8 mouse cellular contexts compared by ENCODE assay signal in the genomic region with DNA sequence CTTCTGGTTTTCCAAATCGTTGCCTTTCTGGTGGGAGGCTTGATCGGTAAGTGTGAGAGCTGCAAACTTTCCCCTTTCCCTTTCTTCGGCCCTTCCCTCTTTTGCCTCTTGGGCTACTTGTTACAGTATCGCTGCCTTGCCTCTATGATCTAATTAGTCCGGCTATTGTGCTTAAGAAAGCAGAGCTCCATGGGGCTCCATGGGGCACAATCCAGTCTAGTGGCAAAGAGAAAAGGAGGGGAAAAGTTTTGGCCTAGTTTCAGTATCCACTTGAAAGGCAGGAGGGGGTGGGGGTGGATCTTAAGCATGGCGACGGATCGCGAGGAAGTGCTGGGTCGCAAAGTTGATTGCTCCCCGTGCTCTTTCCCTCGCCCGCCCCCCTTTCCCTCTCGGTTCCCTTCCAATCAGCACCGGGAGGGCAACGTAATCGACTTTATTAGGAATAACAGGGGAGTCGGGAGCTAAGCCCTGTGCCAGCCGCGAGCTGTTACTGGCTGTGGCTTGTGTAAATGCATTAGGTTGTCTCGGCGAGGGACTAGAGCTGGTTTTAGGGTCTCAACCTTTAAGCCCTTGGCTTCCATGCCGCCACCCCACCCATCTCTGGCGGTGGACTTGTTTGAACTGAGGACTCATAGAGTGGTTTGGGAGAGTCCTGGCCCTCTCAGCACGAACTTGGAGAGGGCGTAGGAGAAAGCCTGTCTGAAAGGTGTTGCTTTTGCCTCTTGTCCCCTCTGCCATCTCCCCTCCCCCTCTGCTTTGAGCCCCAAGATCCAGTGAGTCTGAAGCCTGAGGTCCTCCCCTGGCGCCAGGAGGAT. TPM values are rescaled to one million over a fixed set of nuclear protein-coding genes. Genes with fewer than 3 reads are reported as not detected.
DNase-seq lines count a peak whose midpoint lies in the region; ATAC-seq and TF ChIP-seq lines count a peak whose summit lies in the region.

No protein-coding gene starts in this region.

- H3K4me3 ChIP-seq in gastrocnemius, adult 2 months: peak overlapping the region; percentile 87
- peak overlapping the region; percentile 58 for H3K4me3 ChIP-seq in hindbrain, embryonic 15.5 days

- intact Hi-C loops in gastrocnemius, adult 2 months (cut with DNase I): loop anchor here (5.0 kb wide), 1 partner anchor 47 kb away; no protein-coding TSS in a partner anchor

- H3K4me1 ChIP-seq in hindbrain, embryonic 15.5 days (replicated peaks): peaks cover 14% of the 10 kb centered on the region

- H3K27ac ChIP-seq in gastrocnemius, adult 2 months: peak overlapping the region; percentile 87
- peak overlapping the region; percentile 73 for H3K27ac ChIP-seq in hindbrain, embryonic 15.5 days (replicated peaks)

- peak; percentile 77 for DNase-seq in Muller cell, postnatal 12 days (ENCODE audit: inconsistent ontology term)
- DNase-seq in cerebellum, postnatal 25 days: peak; percentile 18 to 24
- peak; percentile 77 for DNase-seq in gastrocnemius, adult 2 months
- DNase-seq in layer of hippocampus, postnatal 25 days (ENCODE audit: extremely low spot score in 1 of 2, low spot score in 1 of 2): peak; percentile 16 to 27
- peak; percentile 73 for DNase-seq in lung, postnatal 14 days
- peak; percentile 32 for DNase-seq in ovary, postnatal 14 days (ENCODE audit: low spot score)
- peak; percentile 22 for DNase-seq in urinary bladder, postnatal 10 days (ENCODE audit: low spot score)

- under 1% methylated on average over 27 of the region's 27 CpGs for WGBS in hindbrain, embryonic 15.5 days

- H3K9ac ChIP-seq in hindbrain, embryonic 15.5 days: peak overlapping the region; percentile 54

- peak overlapping the region; percentile 97 for H3K4me2 ChIP-seq in hindbrain, embryonic 15.5 days

- no peak for TF ChIP-seq CTCF in gastrocnemius, adult 2 months (IDR thresholded peaks at IDR 0.05)

- no peaks in the 10 kb centered on the region for H3K36me3 ChIP-seq in hindbrain, embryonic 15.5 days

- no peaks in the 10 kb centered on the region for H3K27me3 ChIP-seq in hindbrain, embryonic 15.5 days

- H3K9me3 ChIP-seq in hindbrain, embryonic 15.5 days: no peaks in the 10 kb centered on the region

- ATAC-seq in hindbrain, embryonic 15.5 days (ENCODE audit: low FRiP score, low read depth): peak; percentile 79

RNA-seq across cellular contexts. Expression of gene Wls, which starts 0.7 kb away (rescaled TPM):
- total RNA-seq in gastrocnemius, adult 2 months (2021): 10 to 100 TPM; 21.0 to 24.3 TPM
- 72.2 and 80.9 TPM in 2 replicates for polyA plus RNA-seq in hindbrain, embryonic 15.5 days (2015; fragmentation: Nextera tagmentation; extraction: Ambion mirVana)
- 10 to 100 TPM; 19.8 to 24.5 TPM for total RNA-seq in layer of hippocampus, postnatal 25 days (2021)

Comparison
In these comparisons a context has a peak if more than half of its experiments do, and no peak if none do; other contexts are left out.
1. Peak in every context shown above with its lines: DNase-seq, ATAC-seq, H3K4me3 ChIP-seq and H3K27ac ChIP-seq.
2. DNase-seq: peak in every context shown above with its lines; median percentile 77 in Muller cell, postnatal 12 days; 77 in gastrocnemius, adult 2 months; 73 in lung, postnatal 14 days; 32 in ovary, postnatal 14 days; 22 in urinary bladder, postnatal 10 days; 22 in layer of hippocampus, postnatal 25 days; 21 in cerebellum, postnatal 25 days.